Mouse (Mus musculus): ENCODE results near the gene Zfp385b.

Gene Zfp385b

GRCm38 (mm10) chr2:77705476-77705875 is 114.0 kb downstream of the Zfp385b start:
- DNase-seq (ENCODE audit: low spot score in 2 of 2) = no peak

- DNase-seq (ENCODE audit: low spot score in 2 of 2) = no peak
Measured at GRCm38 (mm10) chr2:77703080-77703479, 116.4 kb downstream of the Zfp385b start.

GRCm38 (mm10) chr2:77691174-77691573 is 128.3 kb downstream of the Zfp385b start:
- DNase-seq (ENCODE audit: low spot score in 2 of 2) = no peak

- DNase-seq (ENCODE audit: low spot score in 2 of 2) = no peak
Measured at GRCm38 (mm10) chr2:77690316-77690715, 129.1 kb downstream of the Zfp385b start.

GRCm38 (mm10) chr2:77688651-77689050 is 130.8 kb downstream of the Zfp385b start:
- no peak for DNase-seq (ENCODE audit: low spot score in 2 of 2)

- DNase-seq (ENCODE audit: low spot score in 2 of 2) = no peak
Measured at GRCm38 (mm10) chr2:77684088-77684487, 135.4 kb downstream of the Zfp385b start.

- DNase-seq (ENCODE audit: low spot score in 2 of 2) = no peak
Measured at GRCm38 (mm10) chr2:77682205-77682604, 137.2 kb downstream of the Zfp385b start.

GRCm38 (mm10) chr2:77681741-77682140 is 137.7 kb downstream of the Zfp385b start:
- no peak for DNase-seq (ENCODE audit: low spot score in 2 of 2)

GRCm38 (mm10) chr2:77673770-77674169 is 145.7 kb downstream of the Zfp385b start:
- no peak for DNase-seq (ENCODE audit: low spot score in 2 of 2)

- DNase-seq (ENCODE audit: low spot score in 2 of 2) = no peak
Measured at GRCm38 (mm10) chr2:77672215-77672905, 147.1 kb downstream of the Zfp385b start.

- DNase-seq (ENCODE audit: low spot score in 2 of 2) = peak in 1 of 2 experiments; percentile 4
Measured at GRCm38 (mm10) chr2:77662171-77662570, 157.3 kb downstream of the Zfp385b start.

GRCm38 (mm10) chr2:77653686-77654085 is 165.8 kb downstream of the Zfp385b start:
- no peak for DNase-seq (ENCODE audit: low spot score in 2 of 2)

GRCm38 (mm10) chr2:77641521-77642170 is 177.8 kb downstream of the Zfp385b start:
- DNase-seq (ENCODE audit: low spot score in 2 of 2) = no peak

- DNase-seq (ENCODE audit: low spot score in 2 of 2) = no peak
Measured at GRCm38 (mm10) chr2:77639993-77640392, 179.4 kb downstream of the Zfp385b start.

GRCm38 (mm10) chr2:77631606-77632005 is 187.8 kb downstream of the Zfp385b start:
- no peak for DNase-seq (ENCODE audit: low spot score in 2 of 2)

- no peak for DNase-seq (ENCODE audit: low spot score in 2 of 2)
Measured at GRCm38 (mm10) chr2:77627622-77628231, 191.7 kb downstream of the Zfp385b start.

GRCm38 (mm10) chr2:77618686-77619085 is 200.8 kb downstream of the Zfp385b start:
- no peak for DNase-seq (ENCODE audit: low spot score in 2 of 2)

- no peak for DNase-seq (ENCODE audit: low spot score in 2 of 2)
Measured at GRCm38 (mm10) chr2:77610303-77610991, 209.0 kb downstream of the Zfp385b start.

- no peak for DNase-seq (ENCODE audit: low spot score in 2 of 2)
Measured at GRCm38 (mm10) chr2:77609452-77609851, 210.0 kb downstream of the Zfp385b start.

GRCm38 (mm10) chr2:77608666-77609065 is 210.8 kb downstream of the Zfp385b start:
- DNase-seq (ENCODE audit: low spot score in 2 of 2) = no peak

- no peak for DNase-seq (ENCODE audit: low spot score in 2 of 2)
Measured at GRCm38 (mm10) chr2:77593461-77593860, 226.0 kb downstream of the Zfp385b start.

- DNase-seq (ENCODE audit: low spot score in 2 of 2) = no peak
Measured at GRCm38 (mm10) chr2:77592525-77592924, 226.9 kb downstream of the Zfp385b start.
